Mouse (Mus musculus): Measurements from ENCODE around the gene Mea1. TPM values are rescaled to one million over a fixed set of nuclear protein-coding genes. Genes with fewer than 3 reads are reported as not detected.

Gene Mea1
- polyA plus RNA-seq, 1 experiment from 2014 or later = 169 TPM

- peaks cover 7% of the 10 kb centered on the region for H3K36me3 ChIP-seq (ENCODE audit: control insufficient read depth, insufficient read depth, low read length)
- peak overlapping the region; percentile 85 for H3K4me3 ChIP-seq (ENCODE audit: low read length)
- no peaks in the 10 kb centered on the region for H3K27me3 ChIP-seq (replicated peaks; ENCODE audit: control insufficient read depth, insufficient read depth, low read length)
- under 1% methylated on average over 19 of the region's 19 CpGs for WGBS
- peak overlapping the region; percentile 84 for H3K27ac ChIP-seq (ENCODE audit: low read length)
- H3K9me3 ChIP-seq (ENCODE audit: control insufficient read depth, low read length) = no peaks in the 10 kb centered on the region
- H3K4me1 ChIP-seq (ENCODE audit: control insufficient read depth, insufficient read depth, low read length) = peaks cover 11% of the 10 kb centered on the region
- peak overlapping the region; percentile 77 for H3K4me2 ChIP-seq (ENCODE audit: low read depth, low read length)
- H3K9ac ChIP-seq (ENCODE audit: low read depth, low read length) = peak overlapping the region; percentile 88
- ATAC-seq = peak; percentile 10
Observed at GRCm38 (mm10) chr17:46646322-46646662, 32.3 kb upstream of the Mea1 start.

GRCm38 (mm10) chr17:46647279-46647678, 31.3 kb upstream of the Mea1 start:
- no peaks in the 10 kb centered on the region for H3K27me3 ChIP-seq (replicated peaks; ENCODE audit: control insufficient read depth, insufficient read depth, low read length)
- H3K9me3 ChIP-seq (ENCODE audit: control insufficient read depth, low read length) = no peaks in the 10 kb centered on the region
- no peak overlapping the region for H3K27ac ChIP-seq (ENCODE audit: low read length)
- no peaks in the 10 kb centered on the region for H3K36me3 ChIP-seq (ENCODE audit: control insufficient read depth, insufficient read depth, low read length)
- peak overlapping the region; percentile 88; the same call in 1 of the 2 replicates for H3K9ac ChIP-seq (ENCODE audit: low read depth, low read length)
- WGBS = 87% methylated on average over 7 of the region's 7 CpGs
- peaks cover 20% of the 10 kb centered on the region for H3K4me1 ChIP-seq (ENCODE audit: control insufficient read depth, insufficient read depth, low read length)
- peak overlapping the region; percentile 85 for H3K4me3 ChIP-seq (ENCODE audit: low read length)
- peak overlapping the region; percentile 77 for H3K4me2 ChIP-seq (ENCODE audit: low read depth, low read length)
- no peak for ATAC-seq

GRCm38 (mm10) chr17:46648436-46648835, 30.2 kb upstream of the Mea1 start:
- H3K9ac ChIP-seq (ENCODE audit: low read depth, low read length) = no peak overlapping the region
- H3K36me3 ChIP-seq (ENCODE audit: control insufficient read depth, insufficient read depth, low read length) = peaks cover 4% of the 10 kb centered on the region; the same call in 1 of the 2 replicates
- peaks cover 28% of the 10 kb centered on the region for H3K4me1 ChIP-seq (ENCODE audit: control insufficient read depth, insufficient read depth, low read length)
- no peaks in the 10 kb centered on the region for H3K27me3 ChIP-seq (replicated peaks; ENCODE audit: control insufficient read depth, insufficient read depth, low read length)
- H3K4me2 ChIP-seq (ENCODE audit: low read depth, low read length) = no peak overlapping the region
- no peak overlapping the region for H3K4me3 ChIP-seq (ENCODE audit: low read length)
- no peaks in the 10 kb centered on the region for H3K9me3 ChIP-seq (ENCODE audit: control insufficient read depth, low read length)
- WGBS = 88% methylated on average over 9 of the region's 9 CpGs
- ATAC-seq = no peak
- no peak overlapping the region for H3K27ac ChIP-seq (ENCODE audit: low read length)

DNA sequence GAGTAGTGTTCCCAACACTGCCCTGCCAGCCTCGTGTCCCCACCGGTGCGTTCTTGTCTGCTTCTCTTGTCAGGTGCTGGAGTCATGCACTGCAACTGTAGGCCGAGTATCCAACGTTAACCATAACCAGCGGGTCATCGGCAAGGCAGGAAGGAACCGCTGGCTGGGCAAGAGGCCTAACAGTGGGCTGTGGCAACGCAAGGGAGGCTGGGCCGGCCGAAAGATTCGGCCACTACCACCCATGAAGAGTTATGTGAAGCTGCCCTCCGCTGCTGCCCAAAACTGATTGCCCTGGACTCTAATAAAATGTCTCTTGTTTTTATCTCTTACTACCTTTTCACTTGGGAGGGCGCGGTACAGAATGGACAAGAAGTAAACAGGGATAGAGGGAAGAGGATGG, 28.8 kb upstream of the Mea1 start:
- Histone ChIP-seq H3K4me1 (ENCODE audit: control insufficient read depth, insufficient read depth, low read length) (peaks cover 27% of the 10 kb centered on the region), H3K9me3 (ENCODE audit: control insufficient read depth, low read length) (no peaks in the 10 kb centered on the region), H3K4me2 (ENCODE audit: low read depth, low read length) (peak overlapping the region; percentile 85), H3K27me3 (replicated peaks; ENCODE audit: control insufficient read depth, insufficient read depth, low read length) (no peaks in the 10 kb centered on the region), H3K36me3 (ENCODE audit: control insufficient read depth, insufficient read depth, low read length) (peaks cover 17% of the 10 kb centered on the region), H3K9ac (ENCODE audit: low read depth, low read length) (peak overlapping the region; percentile 83), H3K27ac (ENCODE audit: low read length) (peak overlapping the region; percentile 93), H3K4me3 (ENCODE audit: low read length) (peak overlapping the region; percentile 77)
- WGBS = 30% methylated on average over 15 of the region's 15 CpGs
- ATAC-seq = no peak

DNA sequence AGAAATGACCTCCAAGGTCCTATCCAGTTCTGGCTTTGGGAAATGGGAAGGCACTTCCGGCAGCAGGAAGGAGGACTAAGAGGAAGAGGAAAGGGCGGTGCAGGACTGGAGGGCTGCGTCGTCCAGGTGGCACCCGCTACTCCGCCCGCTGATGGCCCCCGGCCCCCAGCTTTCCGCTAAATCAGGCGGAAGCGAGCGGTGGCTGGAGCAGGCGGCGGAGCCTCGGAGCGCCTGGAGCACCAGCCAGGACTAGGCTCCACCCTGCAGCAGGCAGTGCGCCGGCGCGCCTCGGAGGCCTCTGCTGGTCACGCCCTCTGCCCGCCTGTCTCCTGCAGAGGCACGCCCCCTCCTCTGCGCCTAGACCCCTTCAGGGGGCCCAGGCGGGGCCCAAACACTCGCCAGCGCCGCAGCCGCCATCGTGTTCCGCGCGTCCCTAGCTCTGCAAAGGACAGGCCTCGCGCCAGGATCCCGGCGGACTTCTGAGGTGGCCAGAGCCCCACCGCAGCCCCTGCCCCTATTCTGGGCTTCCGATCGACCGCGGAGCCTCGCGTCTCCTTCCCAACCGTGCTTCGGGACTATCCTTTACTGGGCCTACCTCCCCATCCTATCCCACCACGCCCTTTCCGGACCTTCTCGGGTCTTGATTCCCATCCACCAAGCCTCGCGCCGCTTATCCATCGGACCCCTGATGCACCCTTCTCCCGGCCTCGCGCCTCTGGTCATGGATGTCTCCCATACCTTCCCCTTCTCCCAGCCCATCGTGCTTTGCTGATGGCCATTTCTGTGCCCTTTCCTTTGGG, 28.2 kb upstream of the Mea1 start, which contains the start of gene Cul7:
TSS of gene Cul7 (plus strand) at position 106 of the 800 bp plus-strand sequence.
- H3K9me3 ChIP-seq (ENCODE audit: control insufficient read depth, low read length) = no peaks in the 10 kb centered on the region
- WGBS = under 1% methylated on average over 58 of the region's 58 CpGs

DNA sequence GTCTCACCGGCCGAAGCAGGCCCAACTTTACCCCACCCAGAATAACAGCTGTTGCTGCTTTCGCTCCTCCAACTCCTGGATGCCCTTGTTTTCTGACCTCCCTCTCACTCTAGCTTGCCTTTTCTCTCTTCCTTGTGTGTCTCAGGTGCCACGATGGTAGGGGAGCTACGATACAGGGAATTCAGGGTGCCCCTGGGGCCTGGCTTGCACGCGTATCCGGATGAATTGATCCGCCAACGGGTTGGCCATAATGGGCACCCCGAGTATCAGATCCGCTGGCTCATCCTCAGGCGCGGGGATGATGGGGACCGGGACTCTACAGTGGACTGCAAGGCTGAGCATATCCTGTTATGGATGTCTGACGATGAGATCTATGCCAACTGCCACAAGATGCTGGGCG, 27.3 kb upstream of the Mea1 start:
- Histone ChIP-seq H3K4me1 (ENCODE audit: control insufficient read depth, insufficient read depth, low read length) (peaks cover 29% of the 10 kb centered on the region), H3K27me3 (replicated peaks; ENCODE audit: control insufficient read depth, insufficient read depth, low read length) (no peaks in the 10 kb centered on the region), H3K4me3 (ENCODE audit: low read length) (peak overlapping the region; percentile 77), H3K36me3 (ENCODE audit: control insufficient read depth, insufficient read depth, low read length) (peaks cover 24% of the 10 kb centered on the region), H3K9me3 (ENCODE audit: control insufficient read depth, low read length) (no peaks in the 10 kb centered on the region), H3K27ac (ENCODE audit: low read length) (peak overlapping the region; percentile 93), H3K9ac (ENCODE audit: low read depth, low read length) (peak overlapping the region; percentile 83), H3K4me2 (ENCODE audit: low read depth, low read length) (peak overlapping the region; percentile 85)
- 69% methylated on average over 17 of the region's 17 CpGs for WGBS
- ATAC-seq = no peak

More for the DNA sequence above, 28.2 kb upstream of the Mea1 start, which contains the start of gene Cul7:
- Histone ChIP-seq H3K9ac (ENCODE audit: low read depth, low read length) (peak within 1 kb of the TSS; percentile 83), H3K4me2 (ENCODE audit: low read depth, low read length) (peak within 1 kb of the TSS; percentile 85), H3K4me3 (ENCODE audit: low read length) (peak within 1 kb of the TSS; percentile 77), H3K36me3 (ENCODE audit: control insufficient read depth, insufficient read depth, low read length) (peaks cover 20% of the 10 kb centered on the region), H3K4me1 (ENCODE audit: control insufficient read depth, insufficient read depth, low read length) (peaks cover 26% of the 10 kb centered on the region), H3K27ac (ENCODE audit: low read length) (peak within 1 kb of the TSS; percentile 93), H3K27me3 (replicated peaks; ENCODE audit: control insufficient read depth, insufficient read depth, low read length) (no peaks in the 10 kb centered on the region)
- ATAC-seq = peak; percentile 94

DNA sequence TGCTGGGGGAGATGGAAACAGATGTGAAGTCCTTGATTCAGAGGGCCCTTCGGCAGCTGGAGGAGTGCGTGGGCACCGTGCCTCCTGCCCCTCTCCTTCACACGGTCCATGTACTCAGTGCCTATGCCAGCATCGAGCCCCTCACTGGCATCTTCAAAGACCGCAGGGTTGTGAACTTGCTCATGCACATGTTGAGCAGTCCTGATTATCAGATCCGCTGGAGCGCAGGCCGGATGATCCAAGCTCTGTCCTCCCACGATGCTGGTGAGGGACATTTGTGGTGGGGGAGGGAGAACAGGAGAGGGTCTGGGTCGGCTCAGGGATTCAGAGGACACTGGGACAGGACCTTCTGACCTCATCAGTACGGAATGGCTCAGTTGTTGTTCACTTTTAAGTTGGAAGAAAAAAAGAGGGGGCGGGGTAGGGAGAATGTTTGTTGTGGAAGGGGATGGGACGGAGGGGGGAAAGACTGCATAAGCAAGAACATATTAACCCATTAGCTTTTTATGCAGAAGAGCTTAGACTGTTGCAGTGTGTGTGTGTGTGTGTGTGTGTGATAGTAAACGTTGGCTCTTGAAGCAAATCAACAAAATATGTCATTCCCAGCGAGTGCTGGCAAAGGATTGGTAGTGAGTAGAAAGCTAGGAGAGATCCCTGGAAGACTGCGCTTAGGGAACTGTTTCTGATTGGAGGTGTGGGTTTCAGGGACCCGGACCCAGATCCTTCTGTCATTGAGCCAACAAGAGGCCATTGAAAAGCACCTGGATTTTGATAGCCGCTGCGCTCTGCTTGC, 26.6 kb upstream of the Mea1 start:
- WGBS = 68% methylated on average over 20 of the region's 20 CpGs
- ATAC-seq = no peak
- Histone ChIP-seq H3K4me3 (ENCODE audit: low read length) (peak overlapping the region; percentile 77), H3K9me3 (ENCODE audit: control insufficient read depth, low read length) (no peaks in the 10 kb centered on the region), H3K36me3 (ENCODE audit: control insufficient read depth, insufficient read depth, low read length) (peaks cover 24% of the 10 kb centered on the region), H3K27ac (ENCODE audit: low read length) (peak overlapping the region; percentile 93), H3K9ac (ENCODE audit: low read depth, low read length) (peak overlapping the region; percentile 83), H3K4me2 (ENCODE audit: low read depth, low read length) (peak overlapping the region; percentile 85), H3K27me3 (replicated peaks; ENCODE audit: control insufficient read depth, insufficient read depth, low read length) (no peaks in the 10 kb centered on the region), H3K4me1 (ENCODE audit: control insufficient read depth, insufficient read depth, low read length) (peaks cover 27% of the 10 kb centered on the region)

- Histone ChIP-seq H3K4me3 (ENCODE audit: low read length) (no peak overlapping the region), H3K27me3 (replicated peaks; ENCODE audit: control insufficient read depth, insufficient read depth, low read length) (no peaks in the 10 kb centered on the region), H3K27ac (ENCODE audit: low read length) (no peak overlapping the region), H3K4me1 (ENCODE audit: control insufficient read depth, insufficient read depth, low read length) (peaks cover 23% of the 10 kb centered on the region), H3K36me3 (ENCODE audit: control insufficient read depth, insufficient read depth, low read length) (peaks cover 38% of the 10 kb centered on the region), H3K9me3 (ENCODE audit: control insufficient read depth, low read length) (no peaks in the 10 kb centered on the region), H3K9ac (ENCODE audit: low read depth, low read length) (no peak overlapping the region), H3K4me2 (ENCODE audit: low read depth, low read length) (no peak overlapping the region)
- ATAC-seq = no peak
- WGBS = 71% methylated on average over 6 of the region's 6 CpGs
Observed at GRCm38 (mm10) chr17:46656054-46656453, 22.5 kb upstream of the Mea1 start.

DNA sequence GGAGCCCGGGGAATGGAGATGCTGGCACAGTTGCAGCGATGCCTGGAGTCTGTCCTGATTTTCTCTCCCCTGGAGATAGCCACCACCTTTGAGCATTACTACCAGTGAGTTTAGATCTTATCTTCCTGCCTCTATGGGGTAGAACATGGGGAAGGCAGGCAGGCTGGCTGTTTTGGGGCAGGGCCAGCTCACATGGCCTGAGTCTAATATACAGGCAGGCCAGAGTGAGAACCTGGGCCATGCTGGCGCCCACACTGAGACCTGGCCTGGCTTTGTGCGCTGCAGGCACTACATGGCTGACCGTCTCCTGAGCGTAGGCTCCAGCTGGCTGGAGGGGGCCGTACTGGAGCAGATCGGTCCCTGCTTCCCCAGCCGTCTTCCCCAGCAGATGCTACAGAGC, 17.2 kb upstream of the Mea1 start:
- no peak overlapping the region for H3K27ac ChIP-seq (ENCODE audit: low read length)
- ATAC-seq = no peak
- H3K27me3 ChIP-seq (replicated peaks; ENCODE audit: control insufficient read depth, insufficient read depth, low read length) = no peaks in the 10 kb centered on the region
- H3K4me3 ChIP-seq (ENCODE audit: low read length) = no peak overlapping the region
- H3K9ac ChIP-seq (ENCODE audit: low read depth, low read length) = no peak overlapping the region
- peaks cover 36% of the 10 kb centered on the region for H3K36me3 ChIP-seq (ENCODE audit: control insufficient read depth, insufficient read depth, low read length)
- WGBS = 90% methylated on average over 9 of the region's 9 CpGs
- no peaks in the 10 kb centered on the region for H3K9me3 ChIP-seq (ENCODE audit: control insufficient read depth, low read length)
- no peak overlapping the region for H3K4me2 ChIP-seq (ENCODE audit: low read depth, low read length)
- no peaks in the 10 kb centered on the region for H3K4me1 ChIP-seq (ENCODE audit: control insufficient read depth, insufficient read depth, low read length)
